Mouse (Mus musculus) thymus, postnatal 25 days (tissue): ENCODE data around the gene Ift20.

Source experiments
- DNase-seq: peaks from one replicate; pipeline ENCODE4 v3.0.0; 2022

The Ift20 gene

GRCm38 (mm10) chr11:78536080-78536689, at the start of gene Ift20, which contains the start of gene Tnfaip1:
Gene Ift20, plus strand, starts transcription at chr11:78536361.
Gene Tnfaip1, minus strand, starts transcription at chr11:78536332.
- DNase-seq: peak; percentile 97

DNA sequence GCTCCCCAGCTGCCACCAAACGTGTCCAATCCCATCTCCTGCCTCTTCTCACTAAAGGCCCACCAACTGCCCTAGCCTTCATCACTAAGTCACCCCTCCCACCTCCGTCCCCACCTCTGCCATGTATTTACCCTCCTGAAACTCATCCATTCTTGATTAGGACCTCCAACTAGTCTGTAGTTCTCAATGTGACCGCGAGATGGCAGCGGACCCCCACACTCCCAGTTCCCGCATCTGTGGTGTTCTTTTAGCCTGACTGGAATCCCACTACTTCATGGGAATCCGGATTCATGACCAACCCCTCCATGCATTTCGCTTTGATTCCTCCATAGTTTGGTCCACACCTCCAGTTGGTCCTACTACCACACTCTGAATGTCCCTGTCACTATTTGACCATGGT, 48.0 kb upstream of the Ift20 start:
- peak; percentile 65 for DNase-seq

DNA sequence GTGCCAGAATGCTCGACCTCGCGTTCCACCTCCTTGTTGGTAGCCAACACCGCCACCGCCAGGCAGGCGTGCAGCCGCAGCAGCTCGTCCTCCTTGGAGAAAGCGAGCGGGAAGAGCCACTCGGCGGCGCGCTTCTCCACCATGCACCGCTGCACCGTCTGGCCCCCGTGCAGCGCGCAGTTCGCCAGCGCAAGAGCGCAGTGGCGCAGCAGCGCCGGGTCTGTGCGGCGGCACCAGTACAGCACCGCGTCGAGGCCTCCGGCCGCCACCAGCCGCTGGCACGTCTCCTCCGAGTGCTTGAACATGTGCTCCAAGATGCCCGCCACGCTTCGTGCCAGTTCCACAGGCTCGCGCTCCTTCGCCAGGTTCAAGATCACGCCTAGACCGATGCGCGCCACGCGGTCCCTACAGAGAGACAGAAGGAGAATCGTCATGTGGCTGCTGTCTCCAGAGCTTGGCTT, 45.4 kb upstream of the Ift20 start:
- peak; percentile 22 for DNase-seq

DNA sequence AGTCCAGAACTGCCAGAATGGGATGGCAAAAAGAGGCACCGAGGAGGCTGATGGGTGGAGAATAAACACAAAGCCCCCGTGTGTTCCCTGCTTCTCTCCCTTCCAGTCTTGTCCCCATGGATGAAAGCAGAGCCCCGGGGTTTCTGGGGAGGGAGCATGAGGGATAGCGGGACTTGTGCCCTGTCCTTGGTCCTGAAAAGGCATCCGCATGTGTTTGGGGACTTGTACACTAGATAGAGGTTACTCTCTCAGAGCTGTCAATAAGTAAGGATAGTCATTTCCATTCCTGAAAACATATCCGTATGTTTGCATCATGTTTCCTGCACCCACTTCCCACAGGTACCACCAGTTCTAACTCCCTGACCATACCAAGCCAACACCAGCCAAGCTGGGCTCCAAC, 40.3 kb upstream of the Ift20 start:
- DNase-seq: peak; percentile 8

DNA sequence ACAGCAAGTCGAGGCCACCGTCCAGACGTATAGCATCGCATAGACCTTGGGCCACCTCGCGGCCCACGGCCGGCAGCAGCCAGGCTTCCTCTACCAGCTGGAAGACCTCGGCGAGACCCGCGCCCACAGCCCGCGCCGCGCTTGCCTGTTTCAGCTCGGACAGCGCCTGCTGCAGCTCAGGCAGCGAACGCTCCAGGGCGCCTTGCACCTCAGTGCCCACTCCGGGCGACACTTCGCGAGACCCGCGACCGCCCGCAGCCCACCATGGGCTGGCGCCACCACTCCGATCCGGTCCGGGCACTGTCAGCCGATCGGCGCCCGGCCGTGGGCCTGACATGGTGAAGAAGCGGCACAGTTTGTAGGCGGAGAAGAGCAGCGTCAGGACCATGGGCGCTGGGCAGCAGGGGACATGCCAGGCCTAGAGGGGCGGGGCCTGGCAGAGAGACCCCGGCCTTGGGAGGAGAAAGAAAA, 39.1 kb upstream of the Ift20 start:
- no peak for DNase-seq

DNA sequence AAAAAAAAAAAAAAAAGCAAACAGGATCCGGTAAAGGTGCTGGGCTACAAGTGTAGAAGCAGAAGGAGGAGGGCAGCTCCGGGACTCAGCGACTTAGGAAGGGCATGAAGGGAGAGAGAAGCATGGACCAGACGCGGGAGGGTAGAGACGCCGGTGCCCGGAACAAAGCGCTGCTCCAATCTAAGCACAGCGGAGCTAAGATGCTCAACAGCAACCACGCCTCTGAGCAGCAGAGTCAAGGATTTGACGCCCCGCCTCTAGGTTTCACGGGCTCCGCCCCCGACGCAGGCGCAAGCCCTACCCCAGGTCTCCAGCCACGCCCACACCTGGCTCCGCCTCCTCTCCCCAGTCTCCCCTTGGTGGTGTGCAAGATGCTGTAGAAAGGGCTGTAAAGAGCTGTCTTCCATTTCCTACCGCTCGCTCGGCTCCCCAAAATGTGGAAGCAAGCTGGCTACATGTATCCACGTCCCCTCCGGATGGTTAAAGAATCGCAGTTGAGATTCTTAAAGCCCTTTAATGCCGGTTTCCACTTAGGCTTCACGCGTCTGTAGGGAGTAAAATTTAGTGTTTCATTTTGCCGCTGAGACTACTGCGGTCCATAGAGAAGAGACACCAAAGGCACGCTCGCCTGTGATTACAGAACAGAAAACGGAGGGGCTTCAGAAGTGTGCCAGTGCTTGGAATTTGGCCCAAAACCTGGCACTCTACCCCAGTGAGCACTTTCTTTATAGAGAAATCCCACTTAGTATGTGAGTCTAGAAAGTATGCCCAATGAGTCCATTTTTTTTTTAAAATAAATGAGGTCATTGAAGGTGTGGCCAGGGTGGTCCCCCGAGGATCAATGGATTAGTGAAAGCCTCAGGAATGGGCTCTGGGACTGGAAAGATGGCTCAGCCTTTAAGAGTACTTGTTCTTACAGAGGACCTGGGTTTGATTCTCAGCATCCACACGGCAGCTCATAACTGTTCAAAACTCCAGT, 38.3 kb upstream of the Ift20 start, which contains the start of gene Sarm1:
TSS of gene Sarm1 (minus strand) at position 211 of the 979 bp plus-strand sequence.
- peak; percentile 99 for DNase-seq

- DNase-seq: no peak
These were observed 37.2 kb upstream of the Ift20 start, which contains the start of gene Vtn for GRCm38 (mm10) chr11:78499004-78499403. Gene Vtn, plus strand, starts transcription at chr11:78499091.

- DNase-seq: no peak
These were observed 36.6 kb upstream of the Ift20 start for GRCm38 (mm10) chr11:78499543-78499942.

DNA sequence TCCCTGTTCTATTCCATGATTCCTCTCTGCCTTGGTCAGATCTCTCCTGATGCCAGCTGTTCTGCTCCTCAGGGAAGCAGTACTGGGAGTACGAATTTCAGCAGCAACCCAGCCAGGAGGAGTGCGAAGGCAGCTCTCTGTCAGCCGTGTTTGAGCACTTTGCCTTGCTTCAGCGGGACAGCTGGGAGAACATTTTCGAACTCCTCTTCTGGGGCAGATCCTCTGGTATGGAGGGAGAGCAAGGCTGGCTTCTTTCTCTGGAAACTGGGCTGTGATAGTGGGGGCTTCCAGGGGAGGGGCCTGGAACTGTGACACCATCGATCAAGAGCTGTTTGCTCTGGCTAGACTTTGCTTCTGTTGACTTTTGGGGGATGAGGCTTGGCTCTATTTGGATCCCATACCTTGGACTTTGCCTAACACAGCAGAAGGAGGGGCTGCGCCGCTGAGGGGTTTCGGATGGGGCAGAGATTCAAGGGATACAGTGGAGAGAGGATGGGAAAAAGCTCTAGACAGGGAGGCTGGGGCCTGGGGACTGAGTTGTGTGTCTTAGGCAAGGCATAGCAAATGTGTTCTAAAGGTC, 35.4 kb upstream of the Ift20 start:
- no peak for DNase-seq

DNA sequence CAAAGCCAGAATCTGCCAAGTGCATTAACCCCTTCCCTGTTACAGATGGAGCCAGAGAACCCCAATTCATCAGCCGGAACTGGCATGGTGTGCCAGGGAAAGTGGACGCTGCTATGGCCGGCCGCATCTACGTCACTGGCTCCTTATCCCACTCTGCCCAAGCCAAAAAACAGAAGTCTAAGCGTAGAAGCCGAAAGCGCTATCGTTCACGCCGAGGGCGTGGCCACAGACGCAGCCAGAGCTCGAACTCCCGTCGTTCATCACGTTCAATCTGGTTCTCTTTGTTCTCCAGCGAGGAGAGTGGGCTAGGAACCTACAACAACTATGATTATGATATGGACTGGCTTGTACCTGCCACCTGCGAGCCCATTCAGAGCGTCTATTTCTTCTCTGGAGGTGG, 34.6 kb upstream of the Ift20 start:
- no peak for DNase-seq

- no peak for DNase-seq
These were observed 33.1 kb upstream of the Ift20 start, which contains the start of gene Sebox for GRCm38 (mm10) chr11:78502909-78503650. Gene Sebox, plus strand, starts transcription at chr11:78503447.

DNA sequence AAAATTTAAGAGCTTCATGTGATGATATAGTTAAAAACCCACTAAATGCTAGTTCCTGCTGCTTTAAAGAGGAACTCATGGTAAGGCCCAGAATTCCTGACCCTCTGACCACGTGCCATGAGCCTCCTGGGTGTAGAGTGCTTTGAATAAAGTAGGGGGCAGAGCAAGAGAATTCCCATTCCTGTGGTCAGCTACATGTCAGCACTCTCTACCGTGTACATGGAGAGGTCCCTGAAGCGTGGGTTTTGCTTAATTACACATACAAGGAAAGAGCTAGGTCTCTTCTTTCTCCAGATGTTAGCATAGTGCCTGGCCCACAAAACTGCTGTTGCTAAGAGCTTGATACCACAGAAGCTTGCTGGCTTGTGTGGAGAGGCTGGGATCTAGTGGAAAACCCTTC, 30.7 kb upstream of the Ift20 start:
- DNase-seq: no peak

DNA sequence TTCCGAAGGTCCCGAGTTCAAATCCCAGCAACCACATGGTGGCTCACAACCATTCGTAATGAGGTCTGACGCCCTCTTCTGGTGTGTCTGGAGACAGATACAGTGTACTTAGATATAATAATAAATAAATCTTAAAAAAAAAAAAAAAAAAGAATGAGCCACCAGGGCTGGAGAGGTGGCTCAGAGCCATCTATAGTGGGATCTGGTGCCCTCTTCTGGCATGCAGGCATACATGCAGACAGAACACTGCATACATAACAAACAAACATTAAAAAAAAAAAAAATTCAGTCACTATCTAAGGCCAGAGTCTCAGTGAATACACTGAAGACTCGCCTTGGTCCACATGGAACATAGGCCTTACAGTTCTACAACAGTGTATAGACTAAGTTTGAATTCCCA, 27.0 kb upstream of the Ift20 start:
- peak; percentile 18 for DNase-seq

GRCm38 (mm10) chr11:78512025-78512957, 23.9 kb upstream of the Ift20 start, which contains the start of the genes Tmem199 and Poldip2:
Gene Tmem199, minus strand, starts transcription at chr11:78512172.
Gene Poldip2, plus strand, starts transcription at chr11:78512193.
- DNase-seq: peak; percentile 90

GRCm38 (mm10) chr11:78513106-78513790, 22.9 kb upstream of the Ift20 start:
- DNase-seq: no peak

- DNase-seq: no peak
These were observed 20.4 kb upstream of the Ift20 start for GRCm38 (mm10) chr11:78515549-78516325.

DNA sequence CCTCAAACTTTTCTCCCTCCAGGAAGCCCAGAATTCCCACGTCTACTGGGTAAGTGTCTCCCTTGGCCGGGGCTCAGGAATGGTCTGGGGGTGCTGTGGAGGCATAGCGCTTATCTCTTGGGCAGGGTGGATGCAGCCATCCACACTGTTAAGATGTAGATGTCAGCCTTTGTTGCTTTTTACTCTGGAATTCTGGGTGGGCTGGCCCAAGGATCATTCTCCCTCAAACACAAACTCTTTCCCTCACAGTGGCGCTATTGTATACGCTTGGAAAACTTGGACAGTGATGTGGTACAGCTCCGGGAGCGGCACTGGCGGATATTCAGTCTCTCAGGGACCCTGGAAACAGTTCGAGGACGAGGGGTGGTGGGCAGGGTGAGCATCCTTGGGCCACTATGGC, 17.2 kb upstream of the Ift20 start:
- DNase-seq: no peak

DNA sequence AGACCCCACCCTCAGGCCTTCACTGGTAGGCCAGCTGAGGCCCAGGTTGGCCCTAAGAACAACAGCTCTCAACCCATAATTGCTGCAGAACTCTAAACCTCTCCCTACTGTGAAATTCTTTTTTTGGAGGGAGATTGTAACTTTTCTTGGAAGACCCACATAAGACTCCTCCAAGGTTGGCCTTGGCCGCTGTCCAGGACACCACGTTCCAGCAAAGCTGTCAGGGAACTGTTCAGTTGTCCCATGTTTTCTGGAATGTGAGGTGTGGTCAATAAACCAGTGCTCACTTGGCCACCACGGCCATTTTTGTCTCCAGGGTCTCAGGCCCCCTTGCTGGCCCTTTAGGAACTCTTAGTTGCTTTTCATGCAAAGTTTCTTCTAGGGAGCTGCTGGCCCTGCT, 14.3 kb upstream of the Ift20 start:
- DNase-seq: no peak

DNA sequence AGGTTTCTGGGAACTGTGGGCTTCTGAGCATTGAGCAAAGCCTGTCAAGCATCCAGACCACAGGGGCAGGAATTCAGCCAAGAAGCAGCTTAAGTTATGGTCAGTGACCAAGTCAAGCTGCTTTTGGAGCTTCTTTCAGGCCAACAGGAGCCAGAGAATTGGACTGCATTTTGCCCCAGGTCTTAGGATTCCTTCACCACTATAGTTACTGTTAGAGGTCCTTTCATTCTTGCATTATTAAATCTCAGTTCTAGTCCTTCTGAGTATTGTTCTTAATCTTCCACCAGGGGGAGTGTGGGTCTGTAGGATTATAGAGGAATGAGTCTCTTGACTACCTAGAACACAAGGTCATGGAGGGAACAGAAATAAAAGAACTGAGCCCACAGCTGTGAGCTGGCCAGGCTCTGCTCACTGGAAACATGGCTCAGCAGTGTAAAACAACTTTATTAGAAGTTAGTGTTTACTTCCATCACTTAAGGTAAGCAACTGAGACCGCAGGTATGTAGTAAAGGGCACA, 13.6 kb upstream of the Ift20 start:
- DNase-seq: no peak
